Mouse (Mus musculus) layer of hippocampus, postnatal 36 days (tissue): ENCODE measurements around the gene Kirrel. TPM values are rescaled to one million over a fixed set of nuclear protein-coding genes. Genes with fewer than 3 reads are reported as not detected.
A peak's percentile ranks its signal among the peaks of the same experiment; 100 is the strongest.

Source experiments
- DNase-seq, 2 experiments: peaks; one replicate each; pipeline ENCODE4 v3.0.0; 2022
- total RNA-seq, 2 experiments: library from RNA; stranded (reverse); gene quantifications; 2 replicates each; pipeline ENCODE4 v1.2.3; 2021

Gene Kirrel
- 1 to 10 TPM; 3.2 to 4.3 TPM for total RNA-seq

DNA sequence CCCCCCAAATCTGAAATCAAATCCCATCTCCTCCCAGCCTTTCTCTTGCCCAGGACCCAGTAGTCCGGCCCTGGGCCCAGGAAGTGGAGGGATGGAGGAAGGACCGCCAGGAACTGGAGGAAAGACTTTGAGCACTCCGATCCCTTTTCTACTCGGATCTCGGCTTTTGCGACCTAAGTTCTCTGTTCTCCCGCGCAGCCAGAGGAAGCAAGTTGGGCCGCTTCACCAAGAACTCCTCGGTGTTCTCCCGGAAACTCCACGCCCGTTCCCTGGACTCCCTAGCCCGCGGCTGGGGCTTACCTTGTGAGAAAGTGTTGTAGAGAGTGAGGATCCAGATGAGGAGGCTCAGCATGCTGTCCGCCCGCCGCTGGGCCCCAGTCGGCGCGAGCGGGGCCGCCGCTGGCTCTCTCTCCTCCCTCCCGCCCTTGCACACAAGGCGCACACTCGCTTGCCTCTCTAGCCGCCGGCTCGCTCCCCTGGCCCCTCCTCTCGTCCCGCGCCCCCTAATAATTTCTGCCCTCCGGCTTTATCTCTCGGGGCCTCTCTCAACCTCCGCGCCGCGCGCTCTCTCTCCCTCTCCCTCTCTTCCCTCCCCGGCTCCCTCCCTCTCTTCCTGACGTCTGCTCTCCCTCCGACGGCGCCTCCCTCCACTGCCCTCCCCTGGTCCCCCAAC is at the start of gene Kirrel:
Gene Kirrel, minus strand, starts transcription at position 652 of the 673 bp plus-strand sequence.
- peak in 1 of 2 experiments; percentile 40 for DNase-seq

DNA sequence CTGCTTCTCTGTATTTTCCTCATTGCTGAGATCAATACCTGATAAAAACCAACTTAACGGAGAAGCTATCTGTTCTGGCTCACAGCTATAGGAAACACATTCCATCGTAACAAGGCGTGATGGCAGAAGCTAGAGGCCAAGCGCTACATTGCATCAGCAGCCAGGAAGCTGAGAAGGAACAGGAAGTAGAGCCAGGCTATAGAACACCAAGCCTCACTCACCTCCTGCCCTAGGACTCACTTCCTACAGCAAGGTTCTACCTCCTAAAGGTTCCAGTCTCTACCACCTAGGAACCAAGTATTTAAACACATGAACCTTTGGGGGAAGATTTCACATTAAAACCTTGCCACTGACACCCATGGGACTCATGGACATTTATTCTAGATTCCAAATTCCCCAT is 49.1 kb upstream of the Kirrel start:
- DNase-seq = no peak

DNA sequence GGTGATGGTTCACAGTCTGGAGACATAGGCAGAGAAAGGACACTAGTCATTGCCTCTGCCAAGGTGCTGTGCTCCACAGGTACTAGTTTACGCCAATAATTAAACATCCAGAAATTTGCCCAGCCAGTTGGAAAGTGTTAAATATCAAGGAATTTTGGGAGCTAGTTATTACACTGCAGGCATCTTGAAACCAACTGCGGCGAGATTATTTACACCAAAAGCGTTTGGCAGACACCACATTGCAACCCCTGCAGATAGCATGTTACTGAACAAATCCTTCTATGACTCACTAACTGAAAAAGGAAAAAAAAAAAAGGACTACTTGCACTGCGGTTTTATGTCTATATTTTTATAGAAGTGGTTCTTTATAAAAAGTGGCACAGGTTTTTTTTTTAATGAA is 47.8 kb upstream of the Kirrel start:
- no peak for DNase-seq

DNA sequence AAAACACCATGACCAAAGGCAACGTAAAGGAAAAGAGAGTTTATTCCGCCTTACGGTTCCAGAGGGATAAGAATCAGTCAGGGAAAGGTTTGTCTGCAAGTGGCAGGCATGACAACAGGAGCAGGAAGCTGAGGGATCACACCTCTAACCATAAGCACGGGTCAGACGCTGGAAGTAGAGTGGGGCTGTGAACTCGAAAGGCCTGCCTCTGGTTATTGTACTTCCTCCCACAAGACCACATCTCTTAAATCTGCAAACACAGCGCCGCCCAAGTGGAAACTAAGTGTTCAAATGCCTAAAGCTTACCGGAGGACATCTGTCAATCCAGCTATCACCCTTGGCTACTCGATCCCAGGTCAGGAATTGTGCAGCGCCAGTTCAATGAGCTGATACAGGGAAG is 40.6 kb upstream of the Kirrel start:
- DNase-seq = no peak

DNA sequence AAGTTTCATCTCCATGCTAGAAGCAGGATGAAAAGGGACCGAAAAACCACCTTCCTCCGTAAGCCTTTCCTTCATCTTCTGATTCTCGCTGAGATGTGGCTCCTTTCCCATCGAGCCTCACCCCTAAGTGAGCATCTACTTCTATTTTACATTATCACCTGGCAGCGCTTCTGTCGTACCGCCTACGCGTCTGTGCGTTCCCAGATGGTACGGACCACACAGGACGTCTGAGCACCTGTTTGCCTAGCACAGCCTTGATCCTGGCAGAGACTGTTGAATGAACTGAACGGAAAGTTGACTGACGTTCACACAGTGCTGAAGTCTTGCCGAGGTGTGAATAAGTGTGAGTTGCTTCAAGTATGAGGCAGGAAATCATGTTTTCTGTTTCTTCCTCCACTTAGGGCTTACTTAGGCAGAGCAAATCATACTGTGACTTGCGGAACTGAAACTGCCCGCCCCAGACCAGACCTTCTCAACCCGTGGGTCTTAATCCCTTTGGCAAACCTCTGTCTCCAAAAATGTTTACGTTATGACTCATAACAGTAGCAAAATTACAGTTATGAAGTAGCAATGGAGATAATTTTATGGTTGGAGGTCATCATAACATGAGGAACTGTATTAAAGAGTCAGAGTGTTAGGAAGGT is 39.8 kb upstream of the Kirrel start:
- no peak for DNase-seq

DNA sequence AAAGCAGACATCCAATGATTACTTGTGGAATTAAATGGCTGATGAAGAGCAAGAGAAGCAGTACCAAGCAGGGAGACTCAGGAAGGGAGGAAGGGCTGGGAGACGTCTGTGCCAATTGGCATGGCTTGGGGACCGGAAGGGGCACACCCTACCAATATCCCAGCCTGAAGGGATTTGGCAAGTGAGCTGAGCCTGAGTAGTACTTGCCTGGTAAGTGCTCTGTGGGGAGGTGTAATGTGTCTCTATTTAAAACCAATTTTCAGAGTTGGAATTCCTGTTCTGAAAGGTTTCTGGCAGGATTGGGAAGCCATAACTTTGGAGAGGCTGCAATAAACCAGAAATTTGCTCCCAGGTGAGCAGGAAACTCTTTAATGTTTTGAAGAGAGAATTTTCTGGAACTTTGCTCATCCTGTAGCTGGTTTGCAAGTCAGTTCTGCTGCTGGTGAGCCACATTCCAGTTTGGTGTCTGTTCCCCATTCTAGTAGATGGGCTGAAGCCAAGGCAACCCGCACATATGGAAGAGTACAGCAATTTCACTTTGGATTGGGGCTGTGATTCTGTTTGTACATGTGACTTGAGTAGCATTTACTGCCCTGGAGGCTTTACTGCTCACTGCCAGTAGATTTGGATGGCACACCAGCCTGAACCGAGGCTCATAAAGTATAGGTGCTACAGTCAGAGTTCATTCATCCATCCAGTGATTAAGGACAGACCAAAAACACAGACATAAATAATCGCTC is 32.0 kb upstream of the Kirrel start:
- no peak for DNase-seq

DNA sequence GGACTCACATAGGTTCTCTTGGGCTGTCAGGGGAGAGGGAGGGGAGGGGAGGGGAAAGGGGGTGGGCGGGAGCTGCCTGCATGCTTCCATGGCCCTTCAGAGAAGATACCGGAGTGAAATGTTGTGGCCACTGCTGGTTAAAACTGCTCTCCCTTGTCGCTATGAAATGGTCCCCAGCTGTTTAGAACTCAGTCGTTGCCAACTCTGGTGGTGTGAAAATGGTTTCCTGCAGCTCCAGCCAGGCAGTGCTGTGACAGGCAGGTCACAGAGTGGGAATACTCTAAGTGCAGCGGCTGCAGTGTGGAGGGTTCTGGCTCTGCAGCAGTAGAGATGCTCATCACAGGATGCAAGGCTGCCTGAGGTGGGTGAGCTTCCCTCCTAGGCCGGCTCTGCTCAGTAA is 22.1 kb upstream of the Kirrel start:
- no peak for DNase-seq

DNA sequence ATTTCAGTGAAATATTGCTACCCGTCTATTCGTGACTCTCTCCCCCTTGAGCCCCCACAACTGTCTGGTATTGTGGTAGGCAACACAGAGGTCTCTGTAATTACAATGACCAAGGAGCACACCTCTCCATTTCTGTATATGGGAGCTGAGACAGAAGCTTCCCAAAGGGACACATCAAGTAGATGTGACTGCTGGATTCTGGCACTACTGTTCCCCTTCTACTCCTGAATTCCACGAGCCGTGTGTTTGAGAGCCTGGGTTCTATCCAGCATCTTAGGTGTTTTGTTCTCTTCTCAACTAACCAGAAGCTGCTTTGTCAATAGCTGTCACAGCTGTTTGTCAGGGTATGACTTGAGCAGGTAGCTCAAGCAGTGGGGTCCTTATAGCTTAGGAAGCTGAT is 20.5 kb upstream of the Kirrel start:
- DNase-seq = no peak

DNA sequence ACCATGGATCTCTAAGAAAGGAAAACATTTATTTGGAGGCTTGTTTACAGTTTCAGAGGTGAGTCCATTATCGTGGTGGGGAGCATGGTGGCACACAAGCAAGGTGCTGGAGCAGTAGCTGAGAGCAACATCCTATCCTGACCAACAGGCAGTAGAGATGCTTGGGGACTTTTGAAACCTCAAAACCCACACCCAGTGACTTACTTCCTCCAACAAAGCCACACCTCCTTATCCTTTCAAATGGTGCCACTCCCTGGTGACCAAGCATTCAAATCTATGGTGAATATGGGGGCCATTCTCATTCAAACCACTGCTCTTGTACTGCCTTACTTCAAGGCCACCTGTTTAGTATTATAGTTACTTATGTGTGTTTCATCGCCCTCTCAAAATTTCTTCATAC is 20.0 kb upstream of the Kirrel start:
- DNase-seq = no peak

DNA sequence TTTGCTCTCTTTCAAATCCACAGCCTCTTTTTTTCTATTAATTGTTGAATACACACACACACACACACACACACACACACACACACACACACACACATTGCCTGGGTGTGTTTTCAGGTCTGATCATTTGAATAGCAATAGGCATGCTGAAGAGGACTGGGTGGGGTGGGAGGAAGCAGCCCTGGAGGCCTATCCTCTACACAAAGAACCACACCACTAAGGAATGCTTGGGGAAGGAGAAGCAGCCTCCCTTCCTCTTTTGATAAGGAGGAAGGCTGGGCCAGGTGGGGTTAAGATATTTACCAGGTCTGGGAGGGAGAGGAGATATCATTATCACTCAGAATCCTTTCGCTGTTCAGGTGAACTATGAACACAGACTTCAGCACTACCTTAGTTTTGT is 19.2 kb upstream of the Kirrel start:
- no peak for DNase-seq

DNA sequence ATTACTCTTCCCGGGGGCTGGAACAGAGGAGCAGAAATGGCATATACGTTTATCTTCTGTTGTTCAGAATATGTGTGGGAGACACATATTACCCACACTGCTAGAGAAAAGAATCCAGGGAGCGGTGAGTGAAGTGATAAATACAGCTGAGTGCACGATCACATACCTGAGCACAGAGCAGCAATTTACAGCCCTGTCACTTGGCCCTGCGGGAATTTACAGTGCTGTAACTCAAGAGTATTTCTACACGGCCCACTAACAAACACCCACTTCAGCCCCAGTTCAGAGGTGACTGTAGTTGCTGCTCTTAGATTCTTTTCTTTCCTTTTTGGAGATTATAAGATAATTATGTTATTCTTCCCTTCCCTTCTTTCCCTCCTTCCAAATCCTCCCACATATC is 18.8 kb upstream of the Kirrel start:
- no peak for DNase-seq

DNA sequence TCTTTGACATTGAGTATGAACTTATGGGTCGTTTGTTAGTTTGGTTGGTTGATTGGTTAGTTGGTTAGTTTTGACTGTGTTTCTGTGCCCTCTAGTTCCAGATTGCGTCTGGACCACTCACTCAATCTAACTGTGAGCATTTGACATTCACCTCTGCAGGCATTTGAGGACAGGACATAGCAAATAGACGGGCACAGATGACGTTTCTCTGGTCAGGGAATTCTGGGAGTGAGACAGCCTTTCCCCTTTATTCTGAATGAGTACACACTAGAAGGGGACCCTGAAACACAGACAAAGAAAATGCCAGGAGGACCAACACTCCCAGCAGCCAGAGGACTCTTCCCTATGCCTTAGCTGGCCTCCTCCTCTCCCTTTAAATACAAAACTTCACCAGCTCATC is 2.1 kb upstream of the Kirrel start:
- DNase-seq = no peak

DNA sequence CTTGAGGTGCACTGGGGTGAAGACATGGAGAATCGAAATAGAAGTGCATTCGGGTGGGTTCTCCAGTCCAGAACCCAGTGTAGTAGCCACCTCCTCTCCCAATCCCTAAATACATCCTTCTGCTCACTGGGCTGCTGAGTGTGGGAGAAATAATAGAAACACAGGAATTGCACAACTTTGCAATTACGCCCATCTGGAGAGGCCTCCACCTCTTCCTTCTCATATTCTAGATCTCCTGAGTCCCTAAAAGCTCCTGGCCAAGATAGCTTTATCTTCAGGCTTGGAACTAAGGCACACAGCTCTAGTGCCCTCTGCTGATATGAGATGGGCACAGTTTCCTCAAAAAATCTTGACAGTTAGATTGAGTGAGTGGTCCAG is 880 bp upstream of the Kirrel start:
- no peak for DNase-seq

DNA sequence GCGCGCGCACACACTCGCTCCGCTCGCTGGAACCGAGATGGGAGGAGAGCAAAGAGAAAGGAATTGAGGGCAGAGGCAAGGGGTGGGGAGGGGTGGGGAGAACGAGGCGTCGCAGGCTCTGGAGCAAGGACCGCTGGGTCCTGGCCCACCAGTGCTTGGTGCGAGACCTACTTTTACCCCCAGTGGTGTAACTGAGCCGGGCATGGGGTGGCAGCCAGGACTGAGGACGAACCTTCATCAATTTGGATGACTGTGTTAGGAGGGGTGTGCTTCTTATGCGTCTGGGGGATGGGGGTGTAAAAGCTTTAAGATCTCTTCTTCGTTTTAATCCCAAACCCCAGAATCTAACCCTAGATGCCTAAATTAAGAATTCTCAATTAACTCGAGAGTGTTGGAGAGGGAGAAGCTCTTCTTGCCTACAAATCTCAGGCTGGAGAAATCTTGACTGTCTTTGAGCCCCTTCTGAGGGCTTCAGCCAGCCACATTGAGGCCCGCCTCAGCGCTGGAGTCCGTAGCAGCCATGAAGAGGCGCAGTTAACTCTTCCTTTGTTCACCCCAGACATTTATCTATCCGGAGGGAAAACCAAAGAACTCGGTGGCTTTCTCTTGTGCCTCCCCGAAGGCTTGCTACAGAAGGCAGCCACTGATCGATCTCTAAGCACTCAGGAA is 356 bp upstream of the Kirrel start:
- no peak for DNase-seq

DNA sequence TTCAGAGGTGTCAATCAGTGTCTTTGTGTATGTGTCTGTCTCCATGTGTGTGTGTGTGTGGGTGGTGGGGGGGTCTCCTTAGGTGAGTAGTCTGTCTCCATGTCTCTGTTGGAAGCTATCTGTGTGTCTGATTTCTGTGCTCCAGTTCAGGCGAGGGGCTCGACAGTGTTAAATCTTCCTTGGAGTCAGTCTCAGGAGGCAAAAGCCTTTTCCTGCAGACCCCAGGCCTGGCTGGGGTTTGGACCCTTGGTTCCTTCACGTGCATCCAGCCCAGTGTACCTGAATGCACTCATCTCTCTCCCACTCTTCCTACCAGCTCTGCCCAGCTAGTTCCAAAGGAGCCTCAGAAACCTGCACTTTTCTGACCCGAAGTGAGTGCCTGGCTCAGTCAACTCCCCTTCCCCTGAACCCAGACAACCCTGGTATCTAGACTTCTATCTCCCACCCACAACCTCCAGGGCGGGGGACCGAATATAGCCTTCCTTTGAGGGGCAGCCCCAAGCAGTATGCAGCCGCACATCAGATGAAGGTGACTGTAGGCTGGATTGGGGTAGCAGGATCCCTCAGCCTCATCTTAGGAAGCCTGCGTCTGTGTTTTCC is 961 bp downstream of the Kirrel start:
- no peak for DNase-seq

DNA sequence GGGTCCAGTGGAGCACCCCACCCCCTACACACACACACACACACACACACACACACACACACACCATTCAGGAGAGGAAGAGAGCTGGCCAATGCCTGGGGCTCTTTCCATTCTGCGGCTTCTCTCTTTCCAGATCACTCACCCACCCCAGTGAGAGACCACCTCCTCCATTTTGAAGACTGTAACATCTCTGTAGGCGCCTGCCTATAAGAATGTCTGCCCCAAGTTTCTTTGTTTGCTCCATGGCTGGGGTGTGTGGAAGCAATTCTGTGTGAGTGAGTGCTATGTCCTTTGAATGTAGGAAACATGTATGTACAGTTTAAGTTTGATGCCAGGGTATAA is 1.5 kb downstream of the Kirrel start:
- DNase-seq = no peak

DNA sequence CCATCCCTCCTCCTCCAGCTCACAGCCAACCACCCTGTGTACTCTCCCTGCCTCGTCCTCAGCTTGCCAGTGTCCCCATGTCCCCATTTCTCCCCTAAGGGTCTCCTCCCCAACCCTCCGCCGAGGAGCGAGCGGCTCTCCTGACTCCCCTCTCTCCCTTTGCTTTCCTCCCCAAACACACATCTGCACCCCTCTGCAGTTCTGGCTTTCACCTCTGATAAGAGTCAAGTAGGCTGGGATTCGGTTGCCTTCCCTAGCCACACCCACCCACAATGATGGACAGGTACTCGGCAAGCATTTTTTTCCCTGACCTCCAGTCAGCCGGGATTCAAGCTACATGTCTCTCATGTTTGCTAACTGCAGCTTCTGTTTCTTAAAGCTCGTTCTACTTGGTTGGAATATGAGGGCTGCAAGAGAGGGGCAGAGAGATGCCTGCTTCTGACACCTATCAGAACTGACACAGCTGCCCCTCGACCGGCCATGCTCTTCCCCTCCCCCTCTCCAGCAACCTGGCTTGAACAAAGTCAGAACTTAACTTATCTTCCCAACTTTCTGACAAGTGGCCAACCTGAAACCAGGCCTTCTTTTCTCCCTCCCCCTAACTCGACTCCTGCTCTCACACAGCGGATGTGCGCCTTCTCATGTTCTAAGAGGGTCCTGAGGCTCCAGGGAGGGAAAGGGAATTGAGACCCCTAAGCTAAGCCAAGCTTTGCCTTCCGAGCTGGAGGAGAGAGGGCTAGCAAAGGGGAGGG is 2.0 kb downstream of the Kirrel start:
- DNase-seq = no peak

DNA sequence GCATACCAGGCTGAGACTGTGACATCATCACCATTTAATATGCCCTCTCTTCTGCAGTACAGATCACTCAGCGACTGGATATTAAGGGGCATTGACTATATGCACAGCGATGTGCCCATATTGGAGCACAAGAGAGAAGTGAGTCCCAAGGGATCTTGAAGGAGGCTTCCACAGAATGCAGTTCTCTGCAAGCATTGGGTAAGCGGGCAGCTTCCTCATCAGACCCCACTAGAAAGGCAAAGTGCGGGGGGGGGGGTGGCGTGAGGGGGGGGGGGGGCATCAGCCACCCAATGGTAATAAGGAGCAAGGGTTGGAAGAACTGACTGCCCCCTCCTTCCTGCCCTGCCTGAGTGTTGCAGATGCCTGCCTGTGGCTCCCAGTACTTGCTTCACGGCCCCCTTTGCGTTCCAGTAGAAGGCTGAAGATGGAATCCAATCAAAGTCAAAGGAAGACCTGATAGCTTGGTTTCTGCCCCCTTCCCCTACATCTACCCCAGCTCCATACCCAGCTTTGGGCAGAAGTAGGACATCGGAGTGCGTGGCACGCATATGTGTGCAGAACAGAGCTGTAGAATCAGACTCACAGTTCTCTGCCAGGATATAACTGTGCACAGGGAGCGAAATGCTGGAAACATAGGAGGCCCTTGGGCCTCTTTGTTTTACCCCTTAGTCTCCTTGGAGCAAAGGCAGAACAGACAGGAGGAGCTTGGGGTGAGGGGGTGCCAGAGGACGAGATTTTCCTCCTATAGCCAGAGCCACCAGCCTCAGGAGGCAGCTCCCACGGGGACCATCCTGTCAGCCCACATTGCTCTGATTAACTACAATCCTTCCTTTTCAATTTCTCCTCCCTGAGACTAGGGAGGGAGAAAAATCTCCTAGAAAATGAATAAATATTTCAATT is 3.1 kb downstream of the Kirrel start:
- DNase-seq = no peak

DNA sequence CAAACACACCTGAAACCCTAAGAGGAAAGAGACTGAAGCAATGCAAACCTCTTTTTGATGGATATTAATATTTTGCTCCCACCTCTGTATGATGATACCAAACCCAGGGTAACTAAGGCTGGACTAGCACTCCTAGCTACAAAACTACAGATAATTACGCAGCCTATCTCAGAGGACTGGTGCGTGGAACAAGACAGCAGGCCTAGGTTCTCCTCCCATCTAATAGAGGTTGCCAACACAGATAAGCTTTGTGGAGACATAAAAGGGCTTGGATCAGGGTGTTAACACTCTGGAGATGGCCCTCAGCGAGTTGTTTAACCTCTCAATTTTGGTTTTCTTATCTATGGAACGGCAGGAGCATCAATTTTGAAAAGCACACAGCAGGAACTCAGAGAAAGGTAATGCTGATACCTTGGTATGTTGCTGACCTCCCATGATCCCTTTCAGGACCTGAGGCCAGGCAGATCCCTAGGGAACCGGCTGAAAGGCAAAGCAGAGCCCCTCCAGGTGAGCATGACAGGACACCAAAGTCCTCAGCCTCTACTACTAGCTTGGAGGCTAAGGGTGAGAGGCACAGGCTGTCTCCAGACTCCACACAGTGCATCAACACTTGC is 5.0 kb downstream of the Kirrel start:
- DNase-seq = no peak

DNA sequence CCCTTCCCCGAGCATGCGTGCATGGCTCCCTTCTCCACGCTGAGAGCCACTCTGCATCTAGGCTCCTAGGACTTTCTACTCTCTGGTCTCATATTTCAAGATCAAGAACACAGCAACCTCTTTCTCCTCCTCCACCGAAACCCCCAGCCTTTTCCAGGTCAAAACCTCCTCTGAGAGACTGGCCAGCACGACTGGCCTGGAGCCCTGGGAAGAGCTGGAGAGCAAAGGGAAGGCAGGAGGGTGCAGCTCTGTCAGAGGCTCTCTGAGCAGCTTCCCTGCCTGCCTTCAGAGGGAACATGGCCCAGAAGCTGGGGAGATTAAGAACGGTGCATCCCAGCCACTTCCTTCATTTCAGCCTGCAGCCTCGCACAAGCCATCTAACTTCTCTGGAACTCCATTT is 5.8 kb downstream of the Kirrel start:
- no peak for DNase-seq

DNA sequence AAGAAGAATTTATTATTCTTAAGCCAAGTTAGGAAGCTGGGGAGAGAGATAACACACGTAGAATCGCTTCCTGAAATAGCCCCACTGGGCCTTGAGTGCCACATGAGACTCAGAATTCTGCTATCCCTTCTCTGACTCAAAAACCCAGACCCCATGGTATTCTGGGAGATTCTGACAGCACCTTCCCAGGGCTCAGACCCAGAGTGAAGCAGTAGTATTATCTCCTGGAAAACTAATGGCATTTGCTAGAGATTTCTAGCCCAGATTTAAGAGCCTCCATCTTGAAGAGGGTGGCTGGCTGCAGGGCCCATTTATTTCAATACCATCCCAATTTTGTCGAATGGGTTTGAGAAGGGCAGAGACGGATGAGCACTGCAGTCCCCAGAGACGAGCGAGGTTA is 6.9 kb downstream of the Kirrel start:
- DNase-seq = no peak
